ENCODE assay signal across 8 mouse cellular contexts in the genomic region with DNA sequence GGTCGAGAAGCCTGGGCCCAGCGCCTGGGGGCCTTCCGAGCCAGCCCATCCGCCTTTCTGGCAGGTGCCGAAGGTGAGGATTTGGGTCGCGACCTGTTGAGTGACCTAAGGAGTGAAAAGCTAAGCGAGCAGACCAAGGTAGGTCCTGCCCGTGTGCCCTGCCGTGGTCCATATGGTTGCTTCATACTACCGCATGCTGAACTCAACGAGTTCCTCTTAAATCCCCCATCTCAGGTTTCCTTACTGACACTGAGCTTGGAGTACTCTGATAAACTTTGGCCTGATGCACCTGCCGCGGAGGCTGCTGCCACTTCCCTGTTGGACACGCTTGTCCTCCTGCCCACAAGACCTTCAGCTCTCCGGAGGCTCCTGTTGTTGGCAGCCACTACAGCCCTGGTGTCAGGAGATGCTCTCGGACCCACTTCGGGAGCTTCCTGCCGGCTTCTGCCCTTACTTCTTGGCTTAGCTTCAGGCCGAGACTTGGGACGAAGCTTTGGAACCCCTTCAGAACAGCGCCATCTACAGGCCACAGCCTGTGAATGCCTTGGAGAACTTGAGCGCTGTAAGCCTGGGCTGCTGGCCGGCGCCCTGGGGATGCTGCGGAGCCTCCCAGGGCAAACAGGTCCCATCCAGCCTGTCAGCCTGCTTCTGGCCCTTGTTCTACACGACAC. TPM values are rescaled to one million over a fixed set of nuclear protein-coding genes. Genes with fewer than 3 reads are reported as not detected.
DNase-seq lines count a peak whose midpoint lies in the region; ATAC-seq and TF ChIP-seq lines count a peak whose summit lies in the region.

No protein-coding gene starts in this region.

- peaks cover 7% of the 10 kb centered on the region for H3K4me1 ChIP-seq in hindbrain, postnatal 0 days (ENCODE audit: insufficient read depth, low read length)

- ATAC-seq in hindbrain, postnatal 0 days: peak; percentile 27

- peak; percentile 97 for TF ChIP-seq CTCF in gastrocnemius, adult 2 months (IDR thresholded peaks at IDR 0.05)
- peak; percentile 94 for TF ChIP-seq CTCF in hindbrain, postnatal 0 days (IDR thresholded peaks at IDR 0.05; ENCODE audit: low read depth)
- peak; percentile 99 for TF ChIP-seq CTCF in left cerebral cortex, adult 2 months (IDR thresholded peaks at IDR 0.05)

- peaks cover 32% of the 10 kb centered on the region for H3K79me2 ChIP-seq in macrophage (ENCODE audit: inconsistent target)

- H3K9ac ChIP-seq in hindbrain, postnatal 0 days (replicated peaks; ENCODE audit: low read length): peak overlapping the region; percentile 84

- peak; percentile 97 for DNase-seq in ZHBTc4 (ENCODE audit: low read depth, low spot score)
- peak; percentile 66 to 82 for DNase-seq in cerebellum, postnatal 4 days (ENCODE audit: low spot score in 2 of 2)
- peak; percentile 88 for DNase-seq in gastrocnemius, adult 2 months
- DNase-seq in hindbrain, postnatal 0 days (ENCODE audit: low spot score): peak; percentile 95
- DNase-seq in left cerebral cortex, adult 2 months (ENCODE audit: extremely low spot score in 1 of 2, low spot score in 2 of 2): peak; percentile 80 to 83
- DNase-seq in retina, postnatal 7 days (ENCODE audit: low read depth, low spot score): peak; percentile 83
- peak; percentile 71 for DNase-seq in urinary bladder, adult 2 months (ENCODE audit: low spot score)

- 8% methylated on average over 27 of the region's 27 CpGs for WGBS in hindbrain, postnatal 0 days
- 1% methylated on average over 27 of the region's 27 CpGs for WGBS in macrophage (ENCODE audit: missing documents)

- no peaks in the 10 kb centered on the region for H3K9me3 ChIP-seq in hindbrain, postnatal 0 days (ENCODE audit: low read length)

- peaks cover 7% of the 10 kb centered on the region; the same call in 1 of the 2 replicates for H3K27me3 ChIP-seq in hindbrain, postnatal 0 days (ENCODE audit: insufficient read depth, low read length)

- H3K4me2 ChIP-seq in hindbrain, postnatal 0 days (ENCODE audit: low read depth, low read length): peak overlapping the region; percentile 95

- intact Hi-C loops in gastrocnemius, adult 2 months (cut with DNase I): loop anchor here (1.0 kb wide), 2 partner anchors 39 to 68 kb away; no protein-coding TSS in a partner anchor
- intact Hi-C loops in left cerebral cortex, adult 2 months (cut with DNase I): loop anchor here (5.0 kb wide), 1 partner anchor 106 kb away; the partner anchor contains the start of gene Fibp

- H3K36me3 ChIP-seq in hindbrain, postnatal 0 days (ENCODE audit: insufficient read depth, low read length): peaks cover 13% of the 10 kb centered on the region; the same call in 1 of the 2 replicates
- H3K36me3 ChIP-seq in macrophage (ENCODE audit: inconsistent target): peaks cover 4% of the 10 kb centered on the region

- peak overlapping the region; percentile 97 for H3K4me3 ChIP-seq in gastrocnemius, adult 2 months
- H3K4me3 ChIP-seq in hindbrain, postnatal 0 days (ENCODE audit: low read length): peak overlapping the region; percentile 79
- peak overlapping the region; percentile 91 for H3K4me3 ChIP-seq in left cerebral cortex, adult 2 months
- peak overlapping the region; percentile 64 for H3K4me3 ChIP-seq in macrophage (ENCODE audit: inconsistent target)

- H3K27ac ChIP-seq in gastrocnemius, adult 2 months: peak overlapping the region; percentile 99
- H3K27ac ChIP-seq in hindbrain, postnatal 0 days: peak overlapping the region; percentile 90; the same call in 1 of the 2 replicates
- H3K27ac ChIP-seq in left cerebral cortex, adult 2 months: peak overlapping the region; percentile 93; the same call in 1 of the 2 replicates
- peak overlapping the region; percentile 98 for H3K27ac ChIP-seq in macrophage

RNA-seq across cellular contexts. Expression of gene Ap5b1, which starts 0.8 kb away (rescaled TPM):
- total RNA-seq in gastrocnemius, adult 2 months (2021): 1 to 10 TPM; 2.0 to 2.3 TPM
- total RNA-seq in hindbrain, postnatal 0 days (2014; rRNA removed): 15.0 and 19.3 TPM in 2 replicates
- 2.3 and 2.6 TPM in 2 replicates for polyA plus RNA-seq in hindbrain, postnatal 0 days (2015; fragmentation: Nextera tagmentation; extraction: Ambion mirVana)
- total RNA-seq in left cerebral cortex, adult 2 months (2021): 1 to 10 TPM; 5.4 to 6.0 TPM
- total RNA-seq in macrophage (2018; cell fraction: chromatin; rRNA removed): 10 to 100 TPM; 11.3 to 63.3 (median 33.4) TPM
- total RNA-seq in macrophage (2018; cell fraction: cytosol; rRNA removed): 10 to 100 TPM; 10.2 to 35.7 (median 25.0) TPM
- total RNA-seq in macrophage (2018; cell fraction: nucleus; rRNA removed): 10 to 100 TPM; 12.6 to 54.8 (median 31.7) TPM
- polyA plus RNA-seq in macrophage (2018): 10.0 to 20.3 TPM (median 16.8 TPM) in 3 replicates
- 4.8 and 7.1 TPM in 2 replicates for polyA plus RNA-seq in urinary bladder, adult 2 months (2012; rRNA removed)

RNA-seq across cellular contexts. Expression of gene Ovol1, which starts 8.2 kb away (rescaled TPM):
- not detected for total RNA-seq in gastrocnemius, adult 2 months (2021)
- not detected in 2 replicates for total RNA-seq in hindbrain, postnatal 0 days (2014; rRNA removed)
- 0.25 TPM in 1 of 2 replicates, not detected in the other for polyA plus RNA-seq in hindbrain, postnatal 0 days (2015; fragmentation: Nextera tagmentation; extraction: Ambion mirVana)
- total RNA-seq in left cerebral cortex, adult 2 months (2021): not detected
- total RNA-seq in macrophage (2018; cell fraction: chromatin; rRNA removed): 1 to 10 TPM in 1 of 26 experiments, under 1 TPM in 4, not detected in 21; 0.22 to 1.0 (median 0.37) TPM
- total RNA-seq in macrophage (2018; cell fraction: cytosol; rRNA removed): under 1 TPM in 10 of 26 experiments, not detected in 16; 0.04 to 0.28 (median 0.10) TPM
- under 1 TPM in 6 of 26 experiments, not detected in 20; 0.14 to 0.58 (median 0.19) TPM for total RNA-seq in macrophage (2018; cell fraction: nucleus; rRNA removed)
- 0.11 TPM in 1 of 3 replicates, not detected in the others for polyA plus RNA-seq in macrophage (2018)
- 4.7 and 5.1 TPM in 2 replicates for polyA plus RNA-seq in urinary bladder, adult 2 months (2012; rRNA removed)

RNA-seq across cellular contexts. Expression of gene Rnaseh2c, which starts 33.1 kb away (rescaled TPM):
- total RNA-seq in gastrocnemius, adult 2 months (2021): 10 to 100 TPM; 42.4 to 53.6 TPM
- total RNA-seq in hindbrain, postnatal 0 days (2014; rRNA removed): 33.6 and 40.4 TPM in 2 replicates
- polyA plus RNA-seq in hindbrain, postnatal 0 days (2015; fragmentation: Nextera tagmentation; extraction: Ambion mirVana): 66.4 and 75.4 TPM in 2 replicates
- total RNA-seq in left cerebral cortex, adult 2 months (2021): 10 to 100 TPM; 77.7 to 82.4 TPM
- 10 to 100 TPM in 6 of 26 experiments, 1 to 10 TPM in 17, under 1 TPM in 1, not detected in 2; 0.74 to 18.8 (median 7.3) TPM for total RNA-seq in macrophage (2018; cell fraction: chromatin; rRNA removed)
- total RNA-seq in macrophage (2018; cell fraction: cytosol; rRNA removed): 10 to 100 TPM in 25 of 26 experiments, 1 to 10 TPM in 1; 8.9 to 46.0 (median 22.8) TPM
- 10 to 100 TPM in 13 of 26 experiments, 1 to 10 TPM in 13; 3.1 to 30.7 (median 9.9) TPM for total RNA-seq in macrophage (2018; cell fraction: nucleus; rRNA removed)
- polyA plus RNA-seq in macrophage (2018): 11.6 to 23.4 TPM (median 21.6 TPM) in 3 replicates
- polyA plus RNA-seq in urinary bladder, adult 2 months (2012; rRNA removed): 38.2 and 41.2 TPM in 2 replicates

RNA-seq across cellular contexts. Expression of gene Kat5, which starts 41.4 kb away (rescaled TPM):
- total RNA-seq in gastrocnemius, adult 2 months (2021): 10 to 100 TPM; 20.9 to 23.7 TPM
- total RNA-seq in hindbrain, postnatal 0 days (2014; rRNA removed): 95.2 and 163 TPM in 2 replicates
- 72.0 and 74.0 TPM in 2 replicates for polyA plus RNA-seq in hindbrain, postnatal 0 days (2015; fragmentation: Nextera tagmentation; extraction: Ambion mirVana)
- 10 to 100 TPM; 94.3 to 99.2 TPM for total RNA-seq in left cerebral cortex, adult 2 months (2021)
- total RNA-seq in macrophage (2018; cell fraction: chromatin; rRNA removed): 100 to 1,000 TPM in 22 of 26 experiments, 10 to 100 TPM in 4; 93.1 to 151 (median 124) TPM
- total RNA-seq in macrophage (2018; cell fraction: cytosol; rRNA removed): 10 to 100 TPM; 34.6 to 53.5 (median 42.2) TPM
- 100 to 1,000 TPM in 3 of 26 experiments, 10 to 100 TPM in 23; 52.5 to 107 (median 79.0) TPM for total RNA-seq in macrophage (2018; cell fraction: nucleus; rRNA removed)
- 35.4 to 54.4 TPM (median 47.1 TPM) in 3 replicates for polyA plus RNA-seq in macrophage (2018)
- polyA plus RNA-seq in urinary bladder, adult 2 months (2012; rRNA removed): 60.1 and 67.7 TPM in 2 replicates

RNA-seq across cellular contexts. Expression of gene Snx32, which starts 58.3 kb away (rescaled TPM):
- 1 to 10 TPM; 5.8 to 8.0 TPM for total RNA-seq in gastrocnemius, adult 2 months (2021)
- total RNA-seq in hindbrain, postnatal 0 days (2014; rRNA removed): 78.0 and 79.0 TPM in 2 replicates
- 75.0 and 79.6 TPM in 2 replicates for polyA plus RNA-seq in hindbrain, postnatal 0 days (2015; fragmentation: Nextera tagmentation; extraction: Ambion mirVana)
- 10 to 100 TPM; 81.5 to 89.0 TPM for total RNA-seq in left cerebral cortex, adult 2 months (2021)
- 100 to 1,000 TPM in 8 of 26 experiments, 10 to 100 TPM in 18; 18.5 to 166 (median 63.3) TPM for total RNA-seq in macrophage (2018; cell fraction: chromatin; rRNA removed)
- total RNA-seq in macrophage (2018; cell fraction: cytosol; rRNA removed): 10 to 100 TPM in 10 of 26 experiments, 1 to 10 TPM in 16; 5.7 to 16.1 (median 8.7) TPM
- 10 to 100 TPM in 25 of 26 experiments, 1 to 10 TPM in 1; 7.9 to 89.9 (median 30.9) TPM for total RNA-seq in macrophage (2018; cell fraction: nucleus; rRNA removed)
- 5.5 to 23.0 TPM (median 11.7 TPM) in 3 replicates for polyA plus RNA-seq in macrophage (2018)
- polyA plus RNA-seq in urinary bladder, adult 2 months (2012; rRNA removed): 33.0 and 37.7 TPM in 2 replicates

Comparison
In these comparisons a context has a peak if more than half of its experiments do, and no peak if none do; other contexts are left out.
1. Peak in every context shown above with its lines: DNase-seq, ATAC-seq, H3K4me3 ChIP-seq and H3K27ac ChIP-seq.